Mouse (Mus musculus) liver, adult 2 months (tissue): Measurements from ENCODE around the gene Gm10024. TPM values are rescaled to one million over a fixed set of nuclear protein-coding genes. Genes with fewer than 3 reads are reported as not detected.
"Not testable (repeated sequence)": the region's sequence is repeated elsewhere in the genome, so short reads cannot be mapped to it uniquely, and the experiment has no call there.

Experiments
- DNase-seq: peaks from one replicate; pipeline ENCODE4 v3.0.0-alpha.2; 2011; ENCODE audit warnings: low read depth, low spot score; ENCODE audit errors: extremely low read depth
- H3K27ac ChIP-seq: fragments of 200-500 bp; replicated peaks from 2 replicates; pipeline ENCODE4 v1.5.1; 2012; ENCODE audit warnings: low read depth, mild to moderate bottlenecking, control low read depth, inconsistent platforms, low read length; ENCODE audit not compliant: insufficient read depth
- H3K27me3 ChIP-seq: fragments of 200-500 bp; 2 replicates; pipeline ENCODE4 v1.6.1; 2012; ENCODE audit warnings: mild to moderate bottlenecking, moderate library complexity, low read length, inconsistent platforms; ENCODE audit not compliant: control insufficient read depth, insufficient read depth
- H3K36me3 ChIP-seq: fragments of 200-500 bp; 2 replicates; pipeline ENCODE4 v1.6.1; 2012; ENCODE audit warnings: low read length, inconsistent platforms; ENCODE audit not compliant: control insufficient read depth, insufficient read depth
- H3K4me1 ChIP-seq: fragments of 200-500 bp; 2 replicates; pipeline ENCODE4 v1.6.1; 2011; ENCODE audit warnings: low read length; ENCODE audit not compliant: control insufficient read depth, insufficient read depth
- H3K4me3 ChIP-seq: fragments of 200-500 bp; 2 replicates; pipeline ENCODE4 v1.5.1; 2011; ENCODE audit warnings: low read depth, mild to moderate bottlenecking, control low read depth, low read length, moderate library complexity; ENCODE audit not compliant: insufficient read depth
- H3K79me2 ChIP-seq: fragments of 200-500 bp; 2 replicates; pipeline ENCODE4 v1.6.1; 2012; ENCODE audit warnings: inconsistent platforms, mild to moderate bottlenecking, low read length, moderate library complexity; ENCODE audit not compliant: control insufficient read depth, insufficient read depth
- H3K9ac ChIP-seq: fragments of 200-500 bp; 2 replicates; pipeline ENCODE4 v1.6.1; 2012; ENCODE audit warnings: low read depth, mild to moderate bottlenecking, control low read depth, inconsistent platforms, low read length
- CTCF ChIP-seq: fragments of 200-500 bp; IDR thresholded peaks from 2 replicates; pipeline ENCODE4 v1.5.1; 2011; ENCODE audit warnings: low read depth, low read length, control low read depth
- POLR2A ChIP-seq: fragments of 200-500 bp; IDR thresholded peaks from 2 replicates; pipeline ENCODE4 v1.6.1; 2011; ENCODE audit warnings: low read length, control low read depth; ENCODE audit not compliant: insufficient read depth; ENCODE audit errors: extremely low read depth
- WGBS: fragments of 180-500 bp; shearing (Covaris S2); methylation state at CpG from one replicate; pipeline ENCODE4 v1.1.7; 2018; 5-methylcytosine and 5-hydroxymethylcytosine counted together
- polyA plus RNA-seq: library from polyadenylated mRNA; depleted of rRNA; stranded (reverse); fragments of >200 nt; gene quantifications from 2 replicates; pipeline ENCODE4 v1.2.3, GENCODE M21; 2012; rRNA removed
- total RNA-seq: library from RNA; depleted of rRNA; stranded (reverse); fragments of >200 nt; gene quantifications from 2 replicates; pipeline ENCODE4 v1.2.3, GENCODE M21; 2014; rRNA removed

The Gm10024 gene
- total RNA-seq (not detected in 2 replicates), polyA plus RNA-seq (not detected in 2 replicates)

GRCm38 (mm10) chr10:77711157-77711556, at the start of gene Gm10024:
Gene Gm10024 (plus strand): TSS chr10:77711457.
- not testable (repeated sequence) for H3K27ac ChIP-seq, H3K4me3 ChIP-seq, H3K36me3 ChIP-seq, H3K9ac ChIP-seq, H3K4me1 ChIP-seq, H3K27me3 ChIP-seq, DNase-seq, H3K79me2 ChIP-seq

GRCm38 (mm10) chr10:77663949-77664665, 47.1 kb upstream of the Gm10024 start:
- no peaks in the 10 kb centered on the region for H3K27me3 ChIP-seq
- no peaks in the 10 kb centered on the region for H3K79me2 ChIP-seq
- no peak overlapping the region for H3K4me3 ChIP-seq
- TF ChIP-seq POLR2A (no peak), CTCF (no peak)
- H3K36me3 ChIP-seq, result no peaks in the 10 kb centered on the region
- H3K9ac ChIP-seq, result no peak overlapping the region
- H3K27ac ChIP-seq, result no peak overlapping the region
- DNase-seq, result no peak
- 53% methylated on average over 43 of the region's 43 CpGs for WGBS
- no peaks in the 10 kb centered on the region for H3K4me1 ChIP-seq

GRCm38 (mm10) chr10:77666342-77666741, 44.9 kb upstream of the Gm10024 start:
- no peak overlapping the region for H3K9ac ChIP-seq
- H3K36me3 ChIP-seq, result no peaks in the 10 kb centered on the region
- DNase-seq, result no peak
- no peaks in the 10 kb centered on the region for H3K79me2 ChIP-seq
- H3K27ac ChIP-seq, result no peak overlapping the region
- no peaks in the 10 kb centered on the region for H3K4me1 ChIP-seq
- TF ChIP-seq POLR2A (no peak), CTCF (no peak)
- no peaks in the 10 kb centered on the region for H3K27me3 ChIP-seq
- WGBS, result 63% methylated on average over 8 of the region's 8 CpGs
- no peak overlapping the region for H3K4me3 ChIP-seq

DNA sequence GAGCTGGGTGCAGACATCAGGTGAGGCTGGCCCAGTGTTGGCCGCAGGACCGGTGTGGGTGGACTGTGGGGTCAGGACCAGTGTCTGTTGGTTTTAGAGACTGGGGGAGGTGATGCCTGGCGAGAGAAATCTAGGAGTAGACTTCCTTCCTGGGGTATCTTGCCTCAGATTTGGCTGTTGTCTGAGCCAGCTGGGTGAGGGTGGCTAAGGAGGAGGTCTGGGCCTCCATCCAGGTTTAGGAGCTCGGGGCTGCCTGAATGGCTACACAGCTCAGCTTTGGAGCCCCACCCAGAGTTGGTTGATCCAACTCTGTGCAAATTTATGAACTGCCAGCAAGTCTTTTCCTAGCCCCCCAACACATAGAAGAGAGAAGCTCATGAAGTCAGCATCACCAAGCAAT, 43.9 kb upstream of the Gm10024 start:
- no peaks in the 10 kb centered on the region for H3K36me3 ChIP-seq
- WGBS, result 69% methylated on average over 4 of the region's 4 CpGs
- no peak overlapping the region for H3K27ac ChIP-seq
- no peak for DNase-seq
- TF ChIP-seq CTCF (no peak), POLR2A (no peak)
- H3K4me1 ChIP-seq, result no peaks in the 10 kb centered on the region
- no peaks in the 10 kb centered on the region for H3K27me3 ChIP-seq
- H3K9ac ChIP-seq, result no peak overlapping the region
- H3K79me2 ChIP-seq, result no peaks in the 10 kb centered on the region
- no peak overlapping the region for H3K4me3 ChIP-seq

- Histone ChIP-seq H3K9ac (no peak overlapping the region), H3K4me3 (no peak overlapping the region), H3K36me3 (no peaks in the 10 kb centered on the region), H3K4me1 (no peaks in the 10 kb centered on the region), H3K79me2 (no peaks in the 10 kb centered on the region), H3K27me3 (no peaks in the 10 kb centered on the region), H3K27ac (no peak overlapping the region)
- DNase-seq, result no peak
- 83% methylated on average over 4 of the region's 4 CpGs for WGBS
- no peak for TF ChIP-seq CTCF
- no peak for TF ChIP-seq POLR2A
These were observed 40.5 kb upstream of the Gm10024 start for GRCm38 (mm10) chr10:77670710-77671109.

GRCm38 (mm10) chr10:77671519-77671918, 39.7 kb upstream of the Gm10024 start:
- H3K4me3 ChIP-seq, result no peak overlapping the region
- DNase-seq, result no peak
- H3K36me3 ChIP-seq, result no peaks in the 10 kb centered on the region
- H3K27me3 ChIP-seq, result no peaks in the 10 kb centered on the region
- no peaks in the 10 kb centered on the region for H3K4me1 ChIP-seq
- no peaks in the 10 kb centered on the region for H3K79me2 ChIP-seq
- H3K27ac ChIP-seq, result no peak overlapping the region
- TF ChIP-seq POLR2A (no peak), CTCF (no peak)
- H3K9ac ChIP-seq, result no peak overlapping the region
- 30% methylated on average over 4 of the region's 4 CpGs for WGBS
